Mouse (Mus musculus): ENCODE data around the gene Zscan20.

Zscan20 gene

GRCm38 (mm10) chr4:128615761-128616160 is 5.9 kb upstream of the Zscan20 start:
- in situ Hi-C loops (cut with MboI, MseI): loop anchor here (10.0 kb wide), 2 partner anchors 159 to 239 kb away; no protein-coding TSS in a partner anchor

GRCm38 (mm10) chr4:128613326-128613725 is 3.4 kb upstream of the Zscan20 start:
- in situ Hi-C loops (cut with MboI, MseI): loop anchor here (5.0 to 10.0 kb wide), 4 partner anchors 99 to 241 kb away; no protein-coding TSS in a partner anchor

- in situ Hi-C loops (cut with MboI, MseI): loop anchor here (5.0 to 10.0 kb wide), 4 partner anchors 101 to 243 kb away; no protein-coding TSS in a partner anchor
Measured at GRCm38 (mm10) chr4:128611726-128612125, 1.8 kb upstream of the Zscan20 start.

GRCm38 (mm10) chr4:128610706-128611105 is 808 bp upstream of the Zscan20 start:
- in situ Hi-C loops (cut with MboI, MseI): loop anchor here (5.0 to 10.0 kb wide), 4 partner anchors 102 to 244 kb away; no protein-coding TSS in a partner anchor

- in situ Hi-C loops (cut with MboI, MseI): no loop called here
Measured at GRCm38 (mm10) chr4:128609276-128609924, 498 bp downstream of the Zscan20 start.

- in situ Hi-C loops (cut with MboI, MseI): no loop called here
Measured at GRCm38 (mm10) chr4:128607661-128608060, 2.2 kb downstream of the Zscan20 start.

- in situ Hi-C loops (cut with MboI, MseI): no loop called here
Measured at GRCm38 (mm10) chr4:128606586-128606985, 3.3 kb downstream of the Zscan20 start.

- in situ Hi-C loops (cut with MboI, MseI): no loop called here
Measured at GRCm38 (mm10) chr4:128597801-128598560, 11.9 kb downstream of the Zscan20 start.

GRCm38 (mm10) chr4:128594062-128594461 is 15.8 kb downstream of the Zscan20 start:
- in situ Hi-C loops (cut with MboI, MseI): no loop called here

- in situ Hi-C loops (cut with MboI, MseI): no loop called here
Measured at GRCm38 (mm10) chr4:128593286-128593685, 16.6 kb downstream of the Zscan20 start.

GRCm38 (mm10) chr4:128579182-128579581 is 30.7 kb downstream of the Zscan20 start:
- in situ Hi-C loops (cut with MboI, MseI): no loop called here

- in situ Hi-C loops (cut with MboI, MseI): no loop called here
Measured at GRCm38 (mm10) chr4:128575811-128576210, 34.1 kb downstream of the Zscan20 start.

- in situ Hi-C loops (cut with MboI, MseI): no loop called here
Measured at GRCm38 (mm10) chr4:128560327-128560726, 49.6 kb downstream of the Zscan20 start.

- in situ Hi-C loops (cut with MboI, MseI): no loop called here
Measured at GRCm38 (mm10) chr4:128554198-128554597, 55.7 kb downstream of the Zscan20 start.

GRCm38 (mm10) chr4:128550756-128551155 is 59.1 kb downstream of the Zscan20 start:
- in situ Hi-C loops (cut with MboI, MseI): no loop called here

- in situ Hi-C loops (cut with MboI, MseI): loop anchor here in 1 of 2 experiments (10.0 kb wide), 1 partner anchor 1169 kb away; no protein-coding TSS in a partner anchor
Measured at GRCm38 (mm10) chr4:128543956-128544486, 65.9 kb downstream of the Zscan20 start.

GRCm38 (mm10) chr4:128543378-128543777 is 66.5 kb downstream of the Zscan20 start:
- in situ Hi-C loops (cut with MboI, MseI): loop anchor here in 1 of 2 experiments (10.0 kb wide), 1 partner anchor 1169 kb away; no protein-coding TSS in a partner anchor

Data from T-helper 17 cell (primary cell).